8 mouse cellular contexts compared by ENCODE assay signal in the genomic region with DNA sequence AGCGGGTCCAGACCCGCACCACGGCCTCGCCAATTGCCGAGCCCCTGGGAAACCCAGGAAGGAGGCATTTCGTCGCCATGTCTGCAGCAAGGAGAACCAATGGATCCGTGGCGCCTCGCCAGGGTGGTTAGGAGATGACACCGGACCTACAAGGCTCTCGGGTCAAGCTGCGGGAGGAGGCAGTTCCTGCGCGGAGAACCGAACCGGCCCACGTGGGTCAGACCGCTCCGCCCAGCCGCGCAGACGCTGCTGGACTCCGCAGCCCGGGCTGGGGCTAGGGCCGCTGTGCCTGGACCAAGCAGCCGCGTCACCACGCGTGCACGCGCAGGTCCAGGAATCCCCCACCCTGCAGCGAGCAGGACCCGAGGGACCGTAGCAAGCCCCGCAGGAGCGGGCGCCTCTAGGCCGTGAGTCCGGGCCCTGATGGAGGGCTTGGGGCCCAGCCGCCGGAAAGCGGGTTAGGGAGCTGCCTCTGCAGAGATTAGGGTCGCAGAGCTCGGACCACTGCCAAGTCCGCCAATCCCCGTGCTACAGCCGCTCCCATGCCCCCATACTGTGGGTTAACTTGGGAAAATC. TPM values are rescaled to one million over a fixed set of nuclear protein-coding genes. Genes with fewer than 3 reads are reported as not detected.
DNase-seq lines count a peak whose midpoint lies in the region; ATAC-seq and TF ChIP-seq lines count a peak whose summit lies in the region.

TSS of gene 5730409E04Rik (plus strand) at position 213 of the 576 bp plus-strand sequence.

- H3K4me1 ChIP-seq in hindbrain, embryonic 10.5 days (replicated peaks): peaks cover 15% of the 10 kb centered on the region
- H3K4me1 ChIP-seq in lung, embryonic 15.5 days: no peaks in the 10 kb centered on the region
- peaks cover 13% of the 10 kb centered on the region for H3K4me1 ChIP-seq in olfactory bulb, adult 2 months (ENCODE audit: control insufficient read depth, insufficient read depth, low read length)

- peak within 1 kb of the TSS; percentile 89 for H3K27ac ChIP-seq in hindbrain, embryonic 10.5 days
- H3K27ac ChIP-seq in lung, embryonic 15.5 days: peak within 1 kb of the TSS; percentile 59
- H3K27ac ChIP-seq in olfactory bulb, adult 2 months (ENCODE audit: insufficient read depth, low read depth, low read length): peak within 1 kb of the TSS; percentile 86

- TF ChIP-seq CTCF in olfactory bulb, adult 2 months (IDR thresholded peaks at IDR 0.05; ENCODE audit: insufficient read depth, low read depth, low read length): no peak

- H3K9ac ChIP-seq in lung, embryonic 15.5 days: peak within 1 kb of the TSS; percentile 85

- no peaks in the 10 kb centered on the region for H3K36me3 ChIP-seq in hindbrain, embryonic 10.5 days
- H3K36me3 ChIP-seq in lung, embryonic 15.5 days: no peaks in the 10 kb centered on the region

- under 1% methylated on average over 48 of the region's 48 CpGs for WGBS in hindbrain, embryonic 10.5 days
- under 1% methylated on average over 48 of the region's 48 CpGs for WGBS in lung, embryonic 15.5 days
- under 1% methylated on average over 48 of the region's 48 CpGs for WGBS in olfactory bulb, adult 2 months

- peak within 1 kb of the TSS; percentile 66 for H3K4me3 ChIP-seq in hindbrain, embryonic 10.5 days
- H3K4me3 ChIP-seq in lung, embryonic 15.5 days: peak within 1 kb of the TSS; percentile 68
- H3K4me3 ChIP-seq in olfactory bulb, adult 2 months (ENCODE audit: insufficient read depth, low read depth, low read length): peak within 1 kb of the TSS; percentile 89

- H3K4me2 ChIP-seq in lung, embryonic 15.5 days: peak within 1 kb of the TSS; percentile 94

- no peaks in the 10 kb centered on the region for H3K9me3 ChIP-seq in hindbrain, embryonic 10.5 days
- H3K9me3 ChIP-seq in lung, embryonic 15.5 days: no peaks in the 10 kb centered on the region

- ATAC-seq in lung, embryonic 15.5 days (ENCODE audit: borderline replicate concordance, extremely low read depth, low FRiP score, low TSS enrichment): peak; percentile 94

- peak; percentile 43 for DNase-seq in MN1 (ENCODE audit: low spot score)
- peak; percentile 93 for DNase-seq in cerebellum, adult 9-10 months
- peak; percentile 73 to 76 for DNase-seq in frontal cortex, postnatal 10 days (ENCODE audit: low spot score in 2 of 2)
- DNase-seq in hindbrain, embryonic 10.5 days (ENCODE audit: low spot score): peak; percentile 75
- DNase-seq in layer of hippocampus, adult 9-11 months: peak; percentile 91
- peak; percentile 12 for DNase-seq in thymus, postnatal 25 days

- H3K27me3 ChIP-seq in hindbrain, embryonic 10.5 days (ENCODE audit: insufficient read depth, poor library complexity, severe bottlenecking): peaks cover 90% of the 10 kb centered on the region
- no peaks in the 10 kb centered on the region for H3K27me3 ChIP-seq in lung, embryonic 15.5 days

- peak; percentile 76 for TF ChIP-seq POLR2A in olfactory bulb, adult 2 months (IDR thresholded peaks at IDR 0.05; ENCODE audit: insufficient read depth, low read depth, low read length)

RNA-seq across cellular contexts. Expression of gene 5730409E04Rik, which starts in this region (rescaled TPM):
- polyA plus RNA-seq in hindbrain, embryonic 10.5 days (2016; fragmentation: Nextera tagmentation; extraction: Ambion mirVana): 2.3 and 2.4 TPM in 2 replicates
- polyA plus RNA-seq in lung, embryonic 15.5 days (2015; fragmentation: Nextera tagmentation; extraction: Ambion mirVana): 2.1 and 2.3 TPM in 2 replicates
- polyA plus RNA-seq in olfactory bulb, adult 2 months (2012; ENCODE audit: insufficient read depth, insufficient read length, low replicate concordance, missing spikeins): not detected in 2 replicates

Comparison
In these comparisons a context has a peak if more than half of its experiments do, and no peak if none do; other contexts are left out.
1. Peak in every context shown above with its lines: DNase-seq, ATAC-seq, H3K4me3 ChIP-seq and H3K27ac ChIP-seq.
2. DNase-seq: peak in every context shown above with its lines; median percentile 93 in cerebellum, adult 9-10 months; 91 in layer of hippocampus, adult 9-11 months; 75 in hindbrain, embryonic 10.5 days; 74 in frontal cortex, postnatal 10 days; 43 in MN1; 12 in thymus, postnatal 25 days.